Mouse (Mus musculus) left cerebral cortex, postnatal 36 days (tissue): ENCODE measurements at regions not wholly inside any gene's neighbourhood (a gene's known extent, or its start where the extent isn't known, plus 50 kb on each side); places are given as distances from the start of the nearest gene placed in this dataset.
A peak's percentile ranks its signal among the peaks of the same experiment; 100 is the strongest.
"Not testable (repeated sequence)": the region's sequence is repeated elsewhere in the genome, so short reads cannot be mapped to it uniquely, and the experiment has no call there.

Experiments used
- DNase-seq, 2 experiments: peaks; one replicate each; pipeline ENCODE4 v3.0.0; 2021 to 2022; ENCODE audit warnings: low spot score in 2 of 2, mixed read lengths in 1 of 2
- intact Hi-C: fragments of 180-260 bp; cut with DNase I; formaldehyde crosslinking; loops from one replicate; pipeline ENCODE4 v1.15.1; 2025

- intact Hi-C loops = no loop called here
- DNase-seq = no peak
Observed at GRCm38 (mm10) chr5:74834401-74834800, 131.7 kb upstream of the Lnx1 start.

- DNase-seq = no peak
- intact Hi-C loops = no loop called here
Observed at GRCm38 (mm10) chr5:74833887-74834286, 131.2 kb upstream of the Lnx1 start.

GRCm38 (mm10) chr5:74832011-74832410 is 129.3 kb upstream of the Lnx1 start:
- no peak for DNase-seq
- intact Hi-C loops = no loop called here

DNA sequence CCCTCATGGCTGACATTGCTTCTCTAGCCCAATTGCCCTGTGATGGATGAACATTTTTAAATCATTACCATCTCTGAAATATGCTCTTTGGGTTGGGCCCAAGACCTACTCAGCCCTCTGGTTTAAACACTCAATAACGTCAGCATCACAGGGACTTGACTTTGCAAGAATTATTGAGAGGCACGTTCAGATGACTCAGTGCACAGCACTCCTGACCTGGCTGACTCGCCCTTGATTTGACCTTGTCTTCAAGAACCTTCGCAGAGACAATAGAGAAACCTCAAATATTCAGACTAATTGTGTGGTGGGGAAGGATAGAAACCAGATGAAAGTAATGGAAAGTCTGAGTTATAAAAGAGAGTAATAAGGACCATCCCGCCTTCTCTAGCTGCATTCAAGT is 127.9 kb upstream of the Lnx1 start:
- DNase-seq = no peak
- intact Hi-C loops = no loop called here

- no peak for DNase-seq
- intact Hi-C loops = no loop called here
Observed at GRCm38 (mm10) chr5:74829003-74829402, 126.3 kb upstream of the Lnx1 start.

- intact Hi-C loops = no loop called here
- DNase-seq = no peak
Observed at GRCm38 (mm10) chr5:74827944-74828343, 125.2 kb upstream of the Lnx1 start.

GRCm38 (mm10) chr5:74825517-74826254 is 123.0 kb upstream of the Lnx1 start:
- DNase-seq = no peak
- intact Hi-C loops = no loop called here

DNA sequence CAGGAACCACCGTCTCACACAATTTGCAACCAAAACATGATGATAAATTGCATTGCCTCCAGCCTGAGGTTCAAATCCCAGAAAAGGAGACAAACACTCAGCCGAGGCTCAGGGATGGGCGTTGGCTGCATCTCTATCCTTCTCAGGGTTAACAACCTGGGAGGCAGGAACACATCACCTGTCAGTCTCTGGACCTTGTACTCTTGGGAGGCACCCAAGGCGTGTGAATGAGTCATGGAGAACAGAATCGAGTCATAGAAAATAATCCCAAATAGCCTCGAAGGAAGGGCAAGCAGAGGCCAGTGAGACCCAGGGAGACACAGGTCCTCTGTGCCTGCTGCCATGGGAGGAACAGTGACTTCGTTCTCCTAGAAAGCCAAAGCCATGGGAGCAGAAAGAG is 121.0 kb upstream of the Lnx1 start:
- intact Hi-C loops = no loop called here
- DNase-seq = no peak

GRCm38 (mm10) chr5:74821969-74822368 is 119.3 kb upstream of the Lnx1 start:
- DNase-seq = no peak
- intact Hi-C loops = no loop called here

DNA sequence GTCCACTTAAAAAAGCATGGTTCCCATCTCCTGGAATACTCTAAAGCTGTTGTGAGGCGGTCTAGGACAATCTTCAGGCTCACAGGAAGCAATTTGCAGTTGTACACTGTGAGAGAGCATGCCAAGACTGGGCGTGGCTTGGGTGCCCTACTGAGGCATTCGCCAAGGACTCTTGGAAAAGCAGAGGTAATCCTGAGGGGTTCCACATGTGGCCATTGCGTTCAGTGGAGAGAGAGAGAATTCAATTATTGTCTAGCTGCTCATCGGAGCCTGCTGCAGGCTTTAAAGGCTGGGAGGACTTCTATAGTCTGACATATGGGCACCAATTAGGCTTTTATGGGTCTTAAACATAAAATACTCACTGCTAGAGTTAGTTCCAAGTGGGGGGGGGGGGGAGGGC is 113.8 kb upstream of the Lnx1 start:
- no peak for DNase-seq
- intact Hi-C loops = no loop called here

GRCm38 (mm10) chr5:74813396-74813795 is 110.7 kb upstream of the Lnx1 start:
- DNase-seq = no peak
- intact Hi-C loops = no loop called here

DNA sequence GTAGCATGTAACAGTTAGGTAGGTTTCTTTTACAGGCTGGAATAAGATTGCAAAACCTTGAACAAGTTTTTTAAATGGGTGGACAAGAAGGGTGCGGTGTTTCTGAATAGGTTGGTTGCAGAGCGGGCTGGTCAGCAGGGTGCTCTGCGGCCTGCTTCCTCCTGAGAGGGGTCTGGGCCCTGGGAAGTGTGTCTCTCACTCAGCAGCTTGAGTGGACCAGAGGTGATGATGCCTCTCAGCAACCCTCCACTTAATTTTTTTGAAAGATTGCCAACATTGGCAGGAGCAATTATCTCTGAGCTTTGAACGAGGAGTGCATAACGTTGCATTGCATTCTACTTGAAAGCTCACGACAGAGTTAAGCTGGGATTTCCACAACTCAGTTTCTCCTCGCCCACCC is 108.3 kb upstream of the Lnx1 start:
- intact Hi-C loops = no loop called here
- DNase-seq = no peak

DNA sequence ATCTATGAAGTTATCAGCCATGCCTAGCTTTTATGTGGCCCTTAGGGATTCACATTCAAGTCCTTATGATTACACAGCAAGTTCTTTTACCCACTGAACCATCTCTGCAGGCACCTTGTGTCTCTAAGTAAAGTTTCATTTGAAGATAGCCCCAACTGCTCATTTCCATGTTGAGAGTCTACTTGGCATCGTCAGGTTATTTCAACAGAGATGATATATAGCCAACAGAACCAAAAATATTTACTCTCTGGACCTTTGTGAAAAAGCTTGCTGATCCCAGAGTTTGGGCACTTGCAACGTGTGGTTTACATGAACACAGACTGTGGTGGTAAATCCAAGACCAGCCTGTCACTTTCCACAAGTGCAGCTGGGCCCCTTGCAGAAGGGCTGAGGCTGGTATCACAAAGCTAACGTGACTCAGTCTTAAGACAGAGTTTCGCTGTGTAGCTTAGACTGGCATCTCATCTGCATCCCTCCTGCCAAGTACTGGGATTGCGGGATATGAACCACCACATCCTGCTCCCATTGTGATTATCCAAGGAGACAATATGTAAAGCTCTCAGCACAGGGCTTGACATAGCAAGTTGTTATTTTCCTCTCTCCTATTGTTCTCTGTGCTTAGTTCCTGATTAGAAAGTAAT is 105.0 kb upstream of the Lnx1 start:
- intact Hi-C loops = no loop called here
- no peak for DNase-seq

DNA sequence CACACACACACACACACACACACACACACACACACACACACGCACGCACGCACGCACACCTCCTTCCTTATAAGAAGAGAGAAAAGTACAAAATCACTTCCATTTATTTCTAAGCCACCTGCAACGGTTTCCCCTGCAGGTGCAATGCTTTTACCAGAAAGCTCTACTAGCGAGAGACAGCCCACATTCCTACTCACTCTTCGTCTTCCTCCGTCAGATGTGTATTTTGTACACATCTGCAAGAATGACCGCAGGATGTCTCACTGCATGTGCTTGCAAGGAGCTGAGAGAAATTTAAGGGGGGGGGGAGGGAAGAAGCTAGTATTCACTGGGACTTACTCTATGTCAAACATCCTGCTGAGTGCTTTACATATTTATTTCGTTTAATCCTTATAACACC is 99.2 kb upstream of the Lnx1 start:
- intact Hi-C loops = loop anchor here (2.0 kb wide), 1 partner anchor 355 kb away; no protein-coding TSS in a partner anchor
- no peak for DNase-seq

DNA sequence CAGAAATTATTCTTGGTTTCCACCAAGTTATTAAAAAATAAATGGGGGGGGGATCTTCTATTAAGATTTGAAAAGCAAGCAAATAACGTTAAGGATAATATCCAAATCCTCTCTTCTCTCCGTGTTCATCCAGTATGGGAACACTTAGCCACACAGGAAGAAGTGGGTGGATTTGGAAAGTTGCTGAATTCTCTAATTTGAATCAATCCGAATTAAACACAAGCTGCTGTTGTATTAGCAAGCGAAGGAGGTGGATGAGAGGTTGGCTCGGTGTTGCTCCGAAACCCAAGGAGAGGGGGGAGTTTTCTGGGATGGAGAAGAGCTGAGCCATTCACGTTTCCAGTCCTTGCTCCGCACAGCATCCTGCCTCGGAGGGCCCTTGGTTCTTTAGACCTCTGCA is 97.6 kb upstream of the Lnx1 start:
- intact Hi-C loops = loop anchor here (2.0 kb wide), 1 partner anchor 356 kb away; no protein-coding TSS in a partner anchor
- no peak for DNase-seq

- DNase-seq = peak; percentile 20 to 32
- intact Hi-C loops = loop anchor here (5.0 kb wide), 2 partner anchors 146 to 154 kb away; no protein-coding TSS in a partner anchor
Observed at GRCm38 (mm10) chr5:74796421-74797067, 93.8 kb upstream of the Lnx1 start.

GRCm38 (mm10) chr5:74794726-74795125 is 92.0 kb upstream of the Lnx1 start:
- DNase-seq = no peak
- intact Hi-C loops = loop anchor here (5.0 kb wide), 2 partner anchors 148 to 152 kb away; no protein-coding TSS in a partner anchor

DNA sequence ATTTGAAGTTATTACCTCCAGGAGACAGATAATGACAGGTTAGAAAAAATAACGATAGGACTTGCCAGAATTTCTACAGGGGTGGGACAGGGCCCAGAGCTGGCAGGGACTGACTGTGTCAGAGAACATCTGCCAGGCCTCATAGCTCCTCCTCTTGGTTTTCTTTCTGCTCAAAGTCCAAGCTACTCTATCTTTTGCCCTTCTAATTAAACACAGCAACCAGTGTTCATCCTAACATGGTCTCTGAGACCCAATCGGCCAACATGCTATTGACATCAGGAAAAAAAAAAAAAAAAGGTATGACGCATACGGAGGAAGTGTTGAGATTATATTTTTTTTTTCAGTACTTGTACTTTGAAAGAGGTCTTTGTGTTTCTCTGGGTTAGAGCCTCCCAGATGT is 90.7 kb upstream of the Lnx1 start:
- no peak for DNase-seq
- intact Hi-C loops = no loop called here

GRCm38 (mm10) chr5:74792936-74793335 is 90.2 kb upstream of the Lnx1 start:
- DNase-seq = no peak
- intact Hi-C loops = no loop called here

GRCm38 (mm10) chr5:74792301-74792700 is 89.6 kb upstream of the Lnx1 start:
- DNase-seq = peak; percentile 35 to 45
- intact Hi-C loops = no loop called here

- DNase-seq, intact Hi-C loops: not testable (repeated sequence)
Observed at GRCm38 (mm10) chr5:74790501-74790900, 87.8 kb upstream of the Lnx1 start.
